Mouse (Mus musculus): ENCODE measurements around the gene Ppil4.

- TF ChIP-seq CTCF (IDR thresholded peaks at IDR 0.05; ENCODE audit: extremely low read depth, insufficient read length, insufficient replicate concordance, low read depth, low read length) (no peak), POLR2A (IDR thresholded peaks at IDR 0.05; ENCODE audit: low read depth, low read length) (no peak)
Observed at GRCm38 (mm10) chr10:7821981-7822380, 29.3 kb downstream of the Ppil4 start.
